Mouse (Mus musculus) forebrain, embryonic 11.5 days (tissue): ENCODE measurements around the gene Ckap2. TPM values are rescaled to one million over a fixed set of nuclear protein-coding genes. Genes with fewer than 3 reads are reported as not detected.

ENCODE experiments used
- polyA plus RNA-seq: library from polyadenylated mRNA; unstranded; fragments of >200 nt; fragmentation: Nextera tagmentation; extraction: Ambion mirVana; gene quantifications from 2 replicates; pipeline ENCODE4 v1.2.1, GENCODE M21; 2014

The Ckap2 gene
- polyA plus RNA-seq, 1 experiment from 2014 or later = 82.7 TPM

Other genes with a start within 250 kb of the Ckap2 start
- not detected in 2 replicates for gene Defb35, start 247.5 kb downstream of the Ckap2 start, polyA plus RNA-seq
- not detected in 2 replicates for gene Defb13, start 239.1 kb downstream of the Ckap2 start, polyA plus RNA-seq
- gene Fam90a1a, start 227.1 kb downstream of the Ckap2 start, polyA plus RNA-seq = not detected in 2 replicates
- not detected in 2 replicates for gene Ccdc70, start 216.0 kb downstream of the Ckap2 start, polyA plus RNA-seq
- 2.3 and 2.6 TPM in 2 replicates for gene Atp7b, start 125.5 kb downstream of the Ckap2 start, polyA plus RNA-seq
- gene Alg11, start 125.1 kb downstream of the Ckap2 start, polyA plus RNA-seq = 30.9 and 35.8 TPM in 2 replicates
- 0.21 and 0.24 TPM in 2 replicates for gene Nek5, start 60.8 kb downstream of the Ckap2 start, polyA plus RNA-seq
- gene Nek3, start 19.4 kb downstream of the Ckap2 start, polyA plus RNA-seq = 7.7 and 8.0 TPM in 2 replicates
- gene Vps36, start 7.0 kb upstream of the Ckap2 start, polyA plus RNA-seq = 45.5 and 45.9 TPM in 2 replicates
- 8.3 and 10.1 TPM in 2 replicates for gene Thsd1, start 41.5 kb upstream of the Ckap2 start, polyA plus RNA-seq
- not detected in 2 replicates for gene Tpte, start 97.6 kb upstream of the Ckap2 start, polyA plus RNA-seq
- 17.4 and 18.2 TPM in 2 replicates for gene Slc25a15, start 212.8 kb upstream of the Ckap2 start, polyA plus RNA-seq
- 37.3 and 43.6 TPM in 2 replicates for gene Mrps31, start 225.5 kb upstream of the Ckap2 start, polyA plus RNA-seq